Mouse (Mus musculus): ENCODE data around the gene Gabarap.

Gene Gabarap

GRCm38 (mm10) chr11:69968793-69969192 lies 22.1 kb upstream of the Gabarap start:
- no peak for DNase-seq (ENCODE audit: low spot score in 2 of 2)

GRCm38 (mm10) chr11:69970222-69970621 lies 20.7 kb upstream of the Gabarap start:
- no peak for DNase-seq (ENCODE audit: low spot score in 2 of 2)

GRCm38 (mm10) chr11:69970775-69971174 lies 20.2 kb upstream of the Gabarap start:
- no peak for DNase-seq (ENCODE audit: low spot score in 2 of 2)

GRCm38 (mm10) chr11:69974907-69975306 lies 16.0 kb upstream of the Gabarap start:
- no peak for DNase-seq (ENCODE audit: low spot score in 2 of 2)

- DNase-seq (ENCODE audit: low spot score in 2 of 2), result no peak
Measured at GRCm38 (mm10) chr11:69976271-69976670, 14.7 kb upstream of the Gabarap start.

GRCm38 (mm10) chr11:69979827-69980195 lies 11.1 kb upstream of the Gabarap start:
- DNase-seq (ENCODE audit: low spot score in 2 of 2), result no peak

- DNase-seq (ENCODE audit: low spot score in 2 of 2), result peak; percentile 93 to 95
Measured at GRCm38 (mm10) chr11:69980196-69981140, 10.5 kb upstream of the Gabarap start.

- peak; percentile 33 to 75 for DNase-seq (ENCODE audit: low spot score in 2 of 2)
Measured at GRCm38 (mm10) chr11:69981141-69981762, 9.7 kb upstream of the Gabarap start, which contains the start of gene Ctdnep1. Ctdnep1 (plus strand) TSS chr11:69981156.

GRCm38 (mm10) chr11:69982225-69982624 lies 8.7 kb upstream of the Gabarap start, which contains the start of gene Elp5:
Elp5 (minus strand) TSS chr11:69982517.
- DNase-seq (ENCODE audit: low spot score in 2 of 2), result no peak

- DNase-seq (ENCODE audit: low spot score in 2 of 2), result peak in 1 of 2 experiments; percentile 40
Measured at GRCm38 (mm10) chr11:69982877-69983276, 8.1 kb upstream of the Gabarap start.

- DNase-seq (ENCODE audit: low spot score in 2 of 2), result no peak
Measured at GRCm38 (mm10) chr11:69983377-69983776, 7.6 kb upstream of the Gabarap start.

- no peak for DNase-seq (ENCODE audit: low spot score in 2 of 2)
Measured at GRCm38 (mm10) chr11:69984431-69984830, 6.5 kb upstream of the Gabarap start.

GRCm38 (mm10) chr11:69989949-69990348 lies 994 bp upstream of the Gabarap start:
- DNase-seq (ENCODE audit: low spot score in 2 of 2), result no peak

GRCm38 (mm10) chr11:69991711-69992110 lies 768 bp downstream of the Gabarap start:
- DNase-seq (ENCODE audit: low spot score in 2 of 2), result no peak

- no peak for DNase-seq (ENCODE audit: low spot score in 2 of 2)
Measured at GRCm38 (mm10) chr11:69992396-69992795, 1.5 kb downstream of the Gabarap start.

GRCm38 (mm10) chr11:69992932-69993331 lies 2.0 kb downstream of the Gabarap start:
- no peak for DNase-seq (ENCODE audit: low spot score in 2 of 2)

GRCm38 (mm10) chr11:69994401-69995090 lies 3.6 kb downstream of the Gabarap start:
- DNase-seq (ENCODE audit: low spot score in 2 of 2), result no peak

- peak; percentile 96 for DNase-seq (ENCODE audit: low spot score in 2 of 2)
Measured at GRCm38 (mm10) chr11:69995391-69995960, 4.5 kb downstream of the Gabarap start, which contains the start of gene Phf23. Phf23 (plus strand) TSS chr11:69995777.

- DNase-seq (ENCODE audit: low spot score in 2 of 2), result peak; percentile 59 to 83
Measured at GRCm38 (mm10) chr11:69996161-69997061, 5.5 kb downstream of the Gabarap start.

- DNase-seq (ENCODE audit: low spot score in 2 of 2), result peak; percentile 91 to 97
Measured at GRCm38 (mm10) chr11:69997070-69997509, 6.1 kb downstream of the Gabarap start.

Data from spleen, postnatal 4 days (tissue).